Mouse (Mus musculus) left cerebral cortex, adult 9 months (tissue): ENCODE results near the gene Fhdc1.

Source experiments
- DNase-seq, 2 experiments: peaks; one replicate each; pipeline ENCODE4 v3.0.0; 2022; ENCODE audit warnings: low spot score in 2 of 2

Gene Fhdc1

GRCm38 (mm10) chr3:84474981-84475775 is 5.1 kb downstream of the Fhdc1 start:
- no peak for DNase-seq

- no peak for DNase-seq
Measured at GRCm38 (mm10) chr3:84474398-84474797, 5.8 kb downstream of the Fhdc1 start.

- no peak for DNase-seq
Measured at GRCm38 (mm10) chr3:84472955-84473354, 7.3 kb downstream of the Fhdc1 start.

- no peak for DNase-seq
Measured at GRCm38 (mm10) chr3:84472527-84472926, 7.7 kb downstream of the Fhdc1 start.

GRCm38 (mm10) chr3:84471146-84471545 is 9.1 kb downstream of the Fhdc1 start:
- DNase-seq: no peak

- no peak for DNase-seq
Measured at GRCm38 (mm10) chr3:84468111-84468453, 12.1 kb downstream of the Fhdc1 start.

GRCm38 (mm10) chr3:84467419-84468110 is 12.7 kb downstream of the Fhdc1 start:
- DNase-seq: no peak

GRCm38 (mm10) chr3:84465822-84466500 is 14.3 kb downstream of the Fhdc1 start:
- DNase-seq: no peak

GRCm38 (mm10) chr3:84461687-84462086 is 18.5 kb downstream of the Fhdc1 start:
- no peak for DNase-seq

GRCm38 (mm10) chr3:84460952-84461351 is 19.3 kb downstream of the Fhdc1 start:
- no peak for DNase-seq

- DNase-seq: no peak
Measured at GRCm38 (mm10) chr3:84460499-84460898, 19.7 kb downstream of the Fhdc1 start.

- no peak for DNase-seq
Measured at GRCm38 (mm10) chr3:84455733-84456417, 24.4 kb downstream of the Fhdc1 start.

GRCm38 (mm10) chr3:84450651-84451050 is 29.6 kb downstream of the Fhdc1 start:
- no peak for DNase-seq

GRCm38 (mm10) chr3:84449015-84449414 is 31.2 kb downstream of the Fhdc1 start:
- DNase-seq: no peak

GRCm38 (mm10) chr3:84447803-84448202 is 32.4 kb downstream of the Fhdc1 start:
- DNase-seq: no peak

- no peak for DNase-seq
Measured at GRCm38 (mm10) chr3:84445838-84446237, 34.4 kb downstream of the Fhdc1 start.

GRCm38 (mm10) chr3:84442890-84443289 is 37.3 kb downstream of the Fhdc1 start:
- no peak for DNase-seq

- peak in 1 of 2 experiments; percentile 73 for DNase-seq
Measured at GRCm38 (mm10) chr3:84439431-84440210, 40.6 kb downstream of the Fhdc1 start.

GRCm38 (mm10) chr3:84438840-84439239 is 41.4 kb downstream of the Fhdc1 start:
- no peak for DNase-seq

- peak; percentile 38 to 72 for DNase-seq
Measured at GRCm38 (mm10) chr3:84438118-84438517, 42.1 kb downstream of the Fhdc1 start.

GRCm38 (mm10) chr3:84436947-84437346 is 43.3 kb downstream of the Fhdc1 start:
- DNase-seq: no peak
